Mouse (Mus musculus): ENCODE results near the gene Olfr470. TPM values are rescaled to one million over a fixed set of nuclear protein-coding genes. Genes with fewer than 3 reads are reported as not detected.

Gene Olfr470
- not detected for total RNA-seq (2023)

GRCm38 (mm10) chr7:107847390-107847789 is at the start of gene Olfr470:
Gene Olfr470 (minus strand): TSS chr7:107847490.

GRCm38 (mm10) chr7:107825441-107825840 is 21.8 kb downstream of the Olfr470 start, which contains the start of gene Olfr469:
Gene Olfr469 (minus strand): TSS chr7:107825541.

GRCm38 (mm10) chr7:107811963-107812362 is 35.3 kb downstream of the Olfr470 start, which contains the start of gene Olfr467:
Gene Olfr467 (plus strand): TSS chr7:107812263.

GRCm38 (mm10) chr7:107801108-107801507 is 46.2 kb downstream of the Olfr470 start, which contains the start of gene Ovch2:
Gene Ovch2 (minus strand): TSS chr7:107801208.

Other genes with a start within 250 kb of the Olfr470 start
- gene 5330417H12Rik, start 222.3 kb downstream of the Olfr470 start, total RNA-seq (2023): not detected
- not detected for gene Cyb5r2, start 89.5 kb downstream of the Olfr470 start, total RNA-seq (2023)
- not detected for gene Ovch2, start 46.3 kb downstream of the Olfr470 start, total RNA-seq (2023)
- gene Olfr467, start 35.2 kb downstream of the Olfr470 start, total RNA-seq (2023): not detected
- not detected for gene Olfr469, start 21.9 kb downstream of the Olfr470 start, total RNA-seq (2023)
- gene Olfr472, start 50.4 kb upstream of the Olfr470 start, total RNA-seq (2023): not detected
- not detected for gene Olfr473, start 83.0 kb upstream of the Olfr470 start, total RNA-seq (2023)
- gene Olfr474, start 107.2 kb upstream of the Olfr470 start, total RNA-seq (2023): not detected
- gene Olfr476, start 117.3 kb upstream of the Olfr470 start, total RNA-seq (2023): not detected
- not detected for gene Olfr477, start 139.2 kb upstream of the Olfr470 start, total RNA-seq (2023)
- gene Olfr478, start 186.5 kb upstream of the Olfr470 start, total RNA-seq (2023): not detected
- not detected for gene Olfr479, start 203.2 kb upstream of the Olfr470 start, total RNA-seq (2023)
- gene Olfr480, start 219.9 kb upstream of the Olfr470 start, total RNA-seq (2023): not detected
- not detected for gene Olfr481, start 232.4 kb upstream of the Olfr470 start, total RNA-seq (2023)

Measured in neutrophil, adult 59 days (primary cell).